Mouse (Mus musculus): Measurements from ENCODE around the gene Psat1.

The Psat1 gene

GRCm38 (mm10) chr19:15855379-15855778, 91.8 kb downstream of the Psat1 start:
- no peak for DNase-seq

Data from spleen, adult 18-20 months (tissue).